Mouse (Mus musculus) ES-Bruce4 (cell line): ENCODE data around the gene Dab2ip.

ENCODE experiments used
- CTCF ChIP-seq: IDR thresholded peaks from one replicate; pipeline ENCODE4 v1.8.1; 2011; ENCODE audit warnings: low read depth, low read length
- POLR2A ChIP-seq: IDR thresholded peaks from one replicate; pipeline ENCODE4 v1.8.1; 2011; ENCODE audit warnings: low read length; ENCODE audit not compliant: insufficient read depth

- no peak for TF ChIP-seq CTCF
- no peak for TF ChIP-seq POLR2A
These were observed 165.6 kb downstream of the Dab2ip start for GRCm38 (mm10) chr2:35723691-35724090.
